Mouse (Mus musculus) R1 (cell line): ENCODE measurements at regions not wholly inside any gene's neighbourhood (a gene's known extent, or its start where the extent isn't known, plus 50 kb on each side); places are given as distances from the start of the nearest gene placed in this dataset.

Experiments
- DNase-seq: peaks from one replicate; pipeline ENCODE4 v3.0.0-alpha.2; 2018; ENCODE audit warnings: low read depth, low spot score

- no peak for DNase-seq
Measured at GRCm38 (mm10) chr7:70003200-70003986, 363.1 kb downstream of the Nr2f2 start.

DNA sequence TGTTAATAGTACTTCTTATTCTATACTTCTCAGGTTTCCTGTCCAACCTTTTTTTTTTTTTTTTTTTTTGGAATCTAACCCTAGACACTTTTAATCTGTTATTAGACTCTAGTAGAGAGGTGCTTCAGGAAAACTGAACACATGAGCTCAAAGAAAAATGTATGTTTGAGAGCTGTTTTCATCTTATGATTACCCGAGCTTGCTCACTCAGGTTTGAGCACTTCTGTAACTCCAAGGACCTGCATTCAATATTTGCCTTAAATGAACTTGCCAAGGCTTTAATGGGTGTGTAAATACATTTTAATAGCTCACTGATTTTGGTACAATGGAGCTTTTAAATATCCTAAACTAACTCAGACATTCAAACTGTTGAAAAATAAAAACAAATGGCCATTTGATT, 367.8 kb downstream of the Nr2f2 start:
- no peak for DNase-seq

DNA sequence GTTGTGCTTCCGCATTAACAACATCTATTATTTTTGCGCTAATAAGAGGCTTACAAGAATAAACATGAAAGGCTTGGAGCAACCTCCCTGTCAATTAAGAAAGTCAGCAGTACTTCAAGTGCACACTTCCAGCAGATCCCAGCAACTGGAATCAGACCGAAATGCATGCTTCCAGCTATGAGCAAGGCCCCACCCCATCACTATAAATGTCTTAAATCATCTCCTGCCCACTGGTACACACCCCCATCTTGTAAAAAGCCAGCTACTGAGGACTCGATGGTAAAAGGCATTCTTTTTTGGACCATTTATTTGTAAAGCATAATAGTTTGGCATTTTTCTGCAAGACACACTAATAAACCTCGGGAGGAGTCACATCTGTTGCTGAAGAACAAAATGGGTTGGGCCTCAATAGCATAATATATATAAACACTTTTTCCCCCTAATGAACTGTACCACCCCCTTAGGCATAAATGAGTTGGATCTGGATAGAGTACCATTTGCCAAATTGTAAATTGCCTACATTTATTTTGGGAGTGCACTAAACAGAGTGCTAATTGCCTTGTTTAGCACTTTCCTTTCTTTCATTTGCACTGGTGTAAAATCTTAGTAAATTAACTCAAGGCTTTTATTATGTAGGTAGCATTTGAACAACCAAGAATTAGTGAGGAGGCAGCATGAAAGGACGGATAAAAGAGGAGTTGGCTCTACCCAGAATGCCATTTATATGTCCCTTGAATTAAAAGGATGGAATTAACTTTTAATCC, 371.8 kb downstream of the Nr2f2 start:
- DNase-seq, result no peak

DNA sequence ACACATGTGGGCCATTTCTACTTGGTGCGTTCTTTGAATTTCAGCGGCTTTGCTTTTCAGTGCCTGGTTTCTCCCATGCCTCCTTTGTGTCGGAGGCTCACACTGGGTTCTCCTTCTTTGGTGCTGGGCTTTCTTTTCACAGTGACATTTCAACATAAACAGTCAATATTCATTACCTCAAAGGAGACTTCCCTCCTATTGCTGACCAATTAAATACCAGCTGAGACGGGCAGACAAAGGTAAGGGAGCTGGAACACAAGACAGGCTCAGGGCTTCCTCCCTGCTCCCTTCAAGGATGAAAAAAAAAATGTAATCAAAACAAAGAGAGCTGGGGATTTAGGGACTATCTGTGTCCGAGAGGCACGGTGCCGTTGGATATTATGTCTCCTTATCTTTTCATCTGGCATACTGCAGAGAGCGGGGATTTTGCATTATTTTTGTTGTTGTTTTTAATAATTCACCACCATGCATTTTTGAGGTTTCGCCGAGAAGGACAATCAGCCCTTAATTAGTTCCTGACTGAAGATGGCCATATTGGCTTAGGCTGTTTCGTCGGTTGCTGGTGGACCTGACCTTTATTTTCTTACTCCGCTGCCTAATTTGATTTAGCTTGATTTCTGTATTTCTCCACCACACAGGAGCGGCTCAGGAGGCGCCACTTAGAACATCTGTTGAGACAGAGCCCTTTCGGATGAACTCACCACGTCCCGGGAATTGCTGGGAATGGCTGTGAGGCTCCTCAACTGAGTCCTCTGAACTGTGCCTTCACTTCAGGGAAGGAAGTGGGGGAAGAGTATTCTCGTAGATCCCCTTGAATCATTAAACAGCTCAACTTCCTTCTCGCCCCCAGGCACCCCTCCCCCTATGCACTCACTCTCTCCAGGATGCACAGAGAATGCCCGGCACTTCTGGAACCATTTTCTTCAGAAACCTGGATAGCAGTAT, 373.9 kb downstream of the Nr2f2 start:
- no peak for DNase-seq

GRCm38 (mm10) chr7:69991982-69992381, 374.6 kb downstream of the Nr2f2 start:
- no peak for DNase-seq

DNA sequence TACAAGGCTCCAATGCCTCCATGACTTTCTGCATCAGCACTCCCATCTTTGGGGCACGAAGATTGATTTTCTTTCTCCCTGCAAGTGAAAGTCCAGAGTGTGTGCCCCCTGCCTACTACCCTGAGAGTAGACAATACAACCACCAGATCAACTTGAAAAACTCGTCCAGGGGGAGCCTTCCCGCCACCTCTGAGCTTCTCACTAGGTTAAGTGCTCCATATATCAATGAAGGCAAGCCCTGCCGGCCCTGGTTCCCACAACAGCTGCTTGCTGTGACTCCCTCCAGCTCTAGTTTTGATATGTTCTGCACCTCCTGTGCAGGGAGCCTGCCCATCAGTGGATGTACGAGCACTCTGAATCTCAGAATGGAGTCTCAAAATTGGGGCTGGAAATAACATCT, 377.8 kb downstream of the Nr2f2 start:
- no peak for DNase-seq

- no peak for DNase-seq
Measured at GRCm38 (mm10) chr7:69981301-69981700, 385.2 kb downstream of the Nr2f2 start.

GRCm38 (mm10) chr7:69976369-69976768, 390.2 kb downstream of the Nr2f2 start:
- no peak for DNase-seq

DNA sequence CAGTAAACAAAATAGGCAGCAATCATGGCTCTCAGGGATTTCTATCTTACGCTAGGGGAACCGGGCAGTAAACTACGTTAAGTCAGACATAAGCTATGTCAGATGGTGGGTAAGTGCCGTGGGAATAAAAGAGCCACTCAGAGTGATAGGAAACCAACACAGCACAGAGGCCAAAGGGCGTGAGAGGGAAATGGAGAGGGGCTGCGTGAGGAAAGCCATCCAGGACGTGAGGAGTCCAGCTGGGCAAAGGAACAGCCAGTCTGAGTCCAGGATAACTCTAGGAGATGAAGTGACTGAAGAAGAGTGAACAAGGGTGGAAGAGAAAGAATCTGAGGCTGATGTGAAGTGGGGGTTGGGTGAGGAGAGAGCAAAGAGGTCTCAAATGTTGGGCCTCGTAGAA, 402.5 kb downstream of the Nr2f2 start:
- no peak for DNase-seq

- DNase-seq, result no peak
Measured at GRCm38 (mm10) chr7:69950221-69950670, 416.3 kb downstream of the Nr2f2 start.

GRCm38 (mm10) chr7:69949647-69950121, 416.9 kb downstream of the Nr2f2 start:
- no peak for DNase-seq

DNA sequence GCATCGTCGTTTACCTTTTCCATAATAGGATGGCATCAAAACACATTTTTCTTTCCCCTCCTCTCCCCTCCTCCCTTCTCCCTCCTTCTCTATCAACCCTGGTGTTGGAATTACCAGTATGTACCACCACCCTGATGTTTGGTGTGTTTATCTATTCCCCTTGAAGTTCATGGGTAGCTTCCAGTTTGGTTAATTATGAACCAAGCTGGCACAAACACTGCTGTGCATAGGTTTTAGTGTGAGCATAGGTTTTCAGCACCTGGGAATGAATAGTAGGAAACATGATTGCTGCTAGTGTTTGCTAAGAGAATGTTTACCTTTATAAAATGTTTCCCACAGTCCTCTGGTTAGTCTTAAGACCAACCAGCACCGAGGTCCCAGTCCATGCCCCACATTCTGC, 420.1 kb downstream of the Nr2f2 start:
- no peak for DNase-seq

DNA sequence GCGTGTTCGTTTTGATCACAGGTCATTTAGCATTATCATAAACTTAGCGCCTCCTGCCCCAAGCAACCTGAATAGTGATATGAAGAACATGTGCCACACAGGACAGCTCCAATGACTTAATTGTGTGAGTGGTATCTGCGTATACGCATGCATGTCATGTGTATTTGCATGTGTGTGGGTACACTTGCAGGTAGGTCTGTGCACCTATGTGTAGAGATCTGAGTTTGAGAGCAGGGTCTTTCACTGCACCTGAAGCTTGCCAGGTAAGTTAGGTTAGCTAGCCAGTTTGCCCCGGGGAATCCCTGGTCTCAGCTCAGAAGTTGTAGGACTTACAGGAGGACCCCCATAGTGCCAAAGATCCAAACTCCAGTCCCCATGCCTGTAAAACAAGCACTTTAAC, 424.7 kb downstream of the Nr2f2 start:
- no peak for DNase-seq

GRCm38 (mm10) chr7:69925261-69925660, 441.3 kb downstream of the Nr2f2 start:
- DNase-seq, result no peak

- no peak for DNase-seq
Measured at GRCm38 (mm10) chr7:69924551-69924950, 442.0 kb downstream of the Nr2f2 start.

GRCm38 (mm10) chr7:69911760-69912159, 454.8 kb downstream of the Nr2f2 start:
- no peak for DNase-seq

DNA sequence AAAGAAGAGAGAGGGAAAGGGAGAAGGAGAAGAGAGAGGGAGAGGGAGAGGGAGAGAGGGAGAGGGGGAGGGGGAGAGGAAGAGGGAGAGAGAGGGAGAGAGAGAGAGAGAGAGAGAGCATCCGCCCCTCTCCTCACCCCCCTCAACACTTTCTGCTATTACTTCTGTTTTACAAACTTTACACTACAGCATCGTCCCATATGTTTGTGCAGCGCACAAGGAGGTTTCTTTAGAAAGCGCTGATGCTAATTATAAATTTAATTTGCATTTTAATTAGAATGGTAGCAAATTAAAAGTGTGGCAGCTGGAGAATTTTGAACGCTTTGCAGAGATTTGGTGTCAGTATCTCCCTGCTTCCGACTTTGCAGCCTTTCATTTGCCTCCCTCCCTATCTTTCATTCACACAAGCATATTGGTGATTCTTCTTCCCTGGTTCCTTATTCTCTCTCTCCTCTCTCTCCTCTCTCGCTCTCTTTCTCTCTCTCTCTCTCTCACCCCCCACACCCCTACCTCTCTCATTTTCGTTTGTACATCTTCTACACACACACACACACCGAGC, 476.0 kb downstream of the Nr2f2 start:
- no peak for DNase-seq

- no peak for DNase-seq
Measured at GRCm38 (mm10) chr7:69888251-69888650, 478.3 kb downstream of the Nr2f2 start.

DNA sequence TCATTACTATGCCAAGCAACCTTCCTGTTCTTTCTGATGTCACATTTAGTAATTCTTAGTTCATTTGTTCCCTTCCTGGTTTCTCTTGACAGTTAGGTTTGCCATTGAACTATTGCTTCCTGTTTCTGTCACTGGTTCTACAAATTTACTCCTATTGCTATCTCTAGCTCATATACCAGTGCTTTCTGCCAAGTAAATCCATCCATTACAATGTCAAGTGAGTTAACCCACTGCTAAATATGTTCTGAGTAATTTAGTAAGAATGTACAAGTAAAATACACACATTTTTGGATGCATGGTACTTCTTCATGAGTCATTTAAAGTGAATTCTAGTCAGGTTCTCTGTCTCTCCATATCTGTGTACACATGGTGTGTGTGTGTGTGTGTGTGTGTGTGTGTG, 489.5 kb downstream of the Nr2f2 start:
- DNase-seq, result no peak

DNA sequence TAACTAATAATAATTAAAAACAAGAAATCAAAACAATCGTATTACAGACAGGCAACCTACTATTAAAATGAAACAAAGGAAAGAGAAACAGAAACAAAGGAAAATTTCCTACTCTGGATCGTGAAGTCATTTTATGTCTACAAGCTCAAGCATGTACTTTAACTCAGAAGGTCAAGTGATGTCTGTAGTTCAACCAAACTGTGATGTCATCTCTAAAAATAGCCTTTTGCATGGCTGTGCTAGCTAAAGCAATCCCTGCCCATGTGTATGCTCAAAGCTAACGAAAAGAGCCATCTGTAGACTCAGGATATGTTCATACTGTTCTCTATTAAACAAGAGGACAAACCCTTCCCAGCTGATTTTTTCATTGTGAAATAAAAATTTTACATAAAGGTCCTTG, 500.7 kb downstream of the Nr2f2 start:
- no peak for DNase-seq

GRCm38 (mm10) chr7:69844631-69845324, 521.8 kb downstream of the Nr2f2 start:
- DNase-seq, result no peak
